Mouse (Mus musculus) embryonic facial prominence, embryonic 12.5 days (tissue): Measurements from ENCODE around the gene Ces3a. TPM values are rescaled to one million over a fixed set of nuclear protein-coding genes. Genes with fewer than 3 reads are reported as not detected.

Experiments used
- ATAC-seq: fragments of 200-750 bp; cut with Nextera tagmentation; 2 replicates; pipeline ENCODE4 v1.8.0; 2017; ENCODE audit not compliant: insufficient number of reproducible peaks, insufficient read depth, low FRiP score, low TSS enrichment
- H3K27ac ChIP-seq: fragments of 300-500 bp; sonication (generic); 2 replicates; pipeline ENCODE4 v1.5.1; 2016; ENCODE audit warnings: mild to moderate bottlenecking
- H3K27me3 ChIP-seq: fragments of 300-500 bp; sonication (generic); 2 replicates; pipeline ENCODE4 v1.6.1; 2016; ENCODE audit warnings: mild to moderate bottlenecking, moderate library complexity
- H3K36me3 ChIP-seq: fragments of 300-500 bp; sonication (generic); 2 replicates; pipeline ENCODE4 v1.6.1; 2016; ENCODE audit warnings: mild to moderate bottlenecking
- H3K4me1 ChIP-seq: fragments of 300-500 bp; sonication (generic); 2 replicates; pipeline ENCODE4 v1.6.1; 2016
- H3K4me2 ChIP-seq: fragments of 300-500 bp; sonication (generic); replicated peaks from 2 replicates; pipeline ENCODE4 v1.6.1; 2016; ENCODE audit warnings: mild to moderate bottlenecking, moderate library complexity
- H3K4me3 ChIP-seq: fragments of 300-500 bp; sonication (generic); 2 replicates; pipeline ENCODE4 v1.5.1; 2016; ENCODE audit warnings: mild to moderate bottlenecking
- H3K9ac ChIP-seq: fragments of 300-500 bp; sonication (generic); 2 replicates; pipeline ENCODE4 v1.6.1; 2016; ENCODE audit warnings: mild to moderate bottlenecking, moderate library complexity
- H3K9me3 ChIP-seq: fragments of 300-500 bp; sonication (generic); 2 replicates; pipeline ENCODE4 v1.6.1; 2016; ENCODE audit warnings: mild to moderate bottlenecking, moderate library complexity
- WGBS: fragments of 180-500 bp; shearing (Covaris S2); methylation state at CpG from one replicate; pipeline ENCODE4 v1.1.7; 2016; 5-methylcytosine and 5-hydroxymethylcytosine counted together
- polyA plus RNA-seq: library from polyadenylated mRNA; unstranded; fragments of >200 nt; fragmentation: Nextera tagmentation; extraction: Ambion mirVana; gene quantifications from 2 replicates; pipeline ENCODE4 v1.2.1, GENCODE M21; 2016

Gene Ces3a
- polyA plus RNA-seq: not detected in 2 replicates

DNA sequence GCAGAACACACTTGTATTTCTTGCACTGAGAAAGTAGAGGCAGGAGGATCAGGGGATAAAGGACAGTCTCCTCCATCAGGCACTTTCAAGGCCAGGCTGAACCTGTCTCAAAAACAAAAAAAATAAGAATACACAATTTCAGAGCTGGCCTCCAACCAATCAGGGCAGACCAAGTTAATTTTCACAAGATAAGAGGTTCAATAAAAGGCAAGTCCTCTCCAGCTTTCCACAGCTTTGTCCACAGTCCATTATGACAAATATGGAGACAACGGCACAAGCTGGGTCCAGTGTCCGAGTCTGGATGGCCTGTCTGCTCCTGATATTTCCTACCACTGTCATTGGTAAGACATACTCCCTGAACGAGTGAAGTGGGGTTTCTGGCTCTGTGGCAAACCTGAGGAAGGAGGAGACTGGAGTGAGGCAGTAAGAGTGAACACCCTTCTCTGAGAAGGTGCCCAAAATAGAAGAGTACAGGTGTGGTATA is at the start of gene Ces3a:
Ces3a (plus strand) TSS at position 231 of the 484 bp plus-strand sequence.
- H3K36me3 ChIP-seq: no peaks in the 10 kb centered on the region
- WGBS: 73% methylated on average over 3 of the region's 3 CpGs
- no peak within 1 kb of the TSS for H3K4me2 ChIP-seq
- H3K4me1 ChIP-seq: no peaks in the 10 kb centered on the region
- H3K9ac ChIP-seq: no peak within 1 kb of the TSS
- ATAC-seq: no peak
- H3K27ac ChIP-seq: no peak within 1 kb of the TSS
- no peaks in the 10 kb centered on the region for H3K9me3 ChIP-seq
- H3K27me3 ChIP-seq: no peaks in the 10 kb centered on the region
- H3K4me3 ChIP-seq: no peak within 1 kb of the TSS

DNA sequence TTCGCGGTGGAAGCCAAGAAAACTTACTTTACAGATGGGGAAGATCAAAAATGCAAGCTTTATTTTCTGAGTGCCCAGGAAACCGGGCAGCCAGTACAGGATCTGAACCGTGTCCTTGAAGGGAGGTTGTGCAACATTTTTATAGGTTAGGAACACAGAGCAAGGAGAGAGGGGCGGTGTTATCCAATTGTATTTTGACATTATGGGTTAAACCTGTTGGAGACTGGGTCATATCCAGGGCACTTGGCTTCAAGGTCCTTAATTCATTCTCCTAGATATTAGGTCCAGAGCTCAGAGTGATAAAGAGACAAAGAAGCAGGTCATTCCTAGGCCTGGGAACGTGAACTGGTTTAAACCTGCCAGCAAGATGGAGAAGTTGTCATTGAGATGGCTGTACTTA is 49.2 kb upstream of the Ces3a start:
- 84% methylated on average over 6 of the region's 6 CpGs for WGBS
- H3K4me2 ChIP-seq: no peak overlapping the region
- ATAC-seq: no peak
- H3K27ac ChIP-seq: no peak overlapping the region
- H3K36me3 ChIP-seq: no peaks in the 10 kb centered on the region
- H3K27me3 ChIP-seq: no peaks in the 10 kb centered on the region
- no peak overlapping the region for H3K9ac ChIP-seq
- no peak overlapping the region for H3K4me3 ChIP-seq
- H3K4me1 ChIP-seq: no peaks in the 10 kb centered on the region
- H3K9me3 ChIP-seq: no peaks in the 10 kb centered on the region

DNA sequence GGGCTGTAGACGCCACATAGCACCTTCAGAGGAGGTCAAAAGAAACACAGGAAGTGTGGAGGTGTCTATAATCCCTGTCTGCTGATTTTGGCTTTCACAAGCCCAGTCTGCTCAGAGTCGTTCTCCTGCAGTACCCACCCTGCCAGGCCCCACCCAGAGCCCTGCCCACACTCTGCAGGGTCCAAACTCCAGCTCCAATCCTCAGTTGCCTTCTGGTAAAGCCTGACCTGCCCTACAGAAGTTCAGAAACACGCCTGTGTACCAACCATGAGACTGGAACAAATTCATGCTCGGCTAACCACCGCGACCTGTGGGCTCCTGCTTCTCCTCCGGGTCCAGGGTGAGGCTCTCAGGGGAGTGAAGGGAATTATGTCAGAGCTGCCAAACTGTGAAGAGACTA is 47.8 kb upstream of the Ces3a start, which contains the start of gene Ces2h:
Ces2h (plus strand) TSS at position 268 of the 400 bp plus-strand sequence.
- H3K9ac ChIP-seq: no peak within 1 kb of the TSS
- H3K36me3 ChIP-seq: no peaks in the 10 kb centered on the region
- no peaks in the 10 kb centered on the region for H3K4me1 ChIP-seq
- H3K27me3 ChIP-seq: no peaks in the 10 kb centered on the region
- H3K4me3 ChIP-seq: no peak within 1 kb of the TSS
- H3K9me3 ChIP-seq: no peaks in the 10 kb centered on the region
- H3K4me2 ChIP-seq: no peak within 1 kb of the TSS
- WGBS: 84% methylated on average over 7 of the region's 7 CpGs
- H3K27ac ChIP-seq: no peak within 1 kb of the TSS
- ATAC-seq: no peak

DNA sequence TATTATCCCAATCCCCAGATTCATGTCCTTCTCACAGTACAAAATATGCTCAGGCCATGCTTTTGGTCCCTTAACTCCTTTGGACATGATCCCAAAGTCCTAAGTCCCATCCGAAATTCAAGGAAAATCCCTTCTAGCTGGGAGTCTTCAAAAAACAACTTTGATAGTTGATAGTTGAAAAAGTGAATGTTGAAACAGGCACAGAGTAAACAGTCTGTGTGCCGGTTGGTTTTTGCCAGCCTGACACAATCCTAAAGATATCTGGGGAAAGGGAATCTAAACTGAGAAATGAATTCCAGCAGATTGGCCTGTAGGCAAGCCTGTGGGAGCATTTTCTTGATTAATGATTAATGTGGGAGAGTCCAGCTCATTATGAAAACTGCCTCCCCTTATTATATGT is 38.4 kb upstream of the Ces3a start:
- ATAC-seq: no peak
- WGBS: 84% methylated on average over 2 of the region's 2 CpGs
- no peak overlapping the region for H3K27ac ChIP-seq
- no peak overlapping the region for H3K4me2 ChIP-seq
- peaks cover 9% of the 10 kb centered on the region for H3K9me3 ChIP-seq
- no peaks in the 10 kb centered on the region for H3K36me3 ChIP-seq
- no peak overlapping the region for H3K4me3 ChIP-seq
- H3K9ac ChIP-seq: no peak overlapping the region
- no peaks in the 10 kb centered on the region for H3K27me3 ChIP-seq
- no peaks in the 10 kb centered on the region for H3K4me1 ChIP-seq

DNA sequence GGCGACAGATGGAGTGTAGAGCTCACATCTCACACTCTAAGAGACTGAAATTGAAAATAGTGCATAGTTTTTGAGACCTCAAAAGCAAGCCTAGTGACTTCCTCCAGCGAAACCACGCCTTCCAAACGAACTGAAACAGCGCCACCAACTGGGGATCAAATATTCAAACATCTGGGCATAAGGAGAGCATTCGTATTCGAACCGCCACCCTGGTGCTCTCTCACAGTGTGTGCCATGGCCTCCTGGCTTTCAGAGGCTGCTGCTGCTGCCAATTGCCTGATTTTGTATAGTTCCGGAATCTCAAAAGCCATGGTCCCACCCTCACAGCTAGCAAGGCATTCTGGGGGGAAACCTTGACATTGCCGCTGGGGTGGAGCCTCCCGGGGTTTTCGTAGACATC is 37.3 kb upstream of the Ces3a start:
- no peak overlapping the region for H3K27ac ChIP-seq
- no peaks in the 10 kb centered on the region for H3K36me3 ChIP-seq
- H3K27me3 ChIP-seq: no peaks in the 10 kb centered on the region
- no peak for ATAC-seq
- peaks cover 9% of the 10 kb centered on the region for H3K9me3 ChIP-seq
- 79% methylated on average over 12 of the region's 12 CpGs for WGBS
- no peak overlapping the region for H3K9ac ChIP-seq
- H3K4me1 ChIP-seq: no peaks in the 10 kb centered on the region
- H3K4me2 ChIP-seq: no peak overlapping the region
- H3K4me3 ChIP-seq: no peak overlapping the region

DNA sequence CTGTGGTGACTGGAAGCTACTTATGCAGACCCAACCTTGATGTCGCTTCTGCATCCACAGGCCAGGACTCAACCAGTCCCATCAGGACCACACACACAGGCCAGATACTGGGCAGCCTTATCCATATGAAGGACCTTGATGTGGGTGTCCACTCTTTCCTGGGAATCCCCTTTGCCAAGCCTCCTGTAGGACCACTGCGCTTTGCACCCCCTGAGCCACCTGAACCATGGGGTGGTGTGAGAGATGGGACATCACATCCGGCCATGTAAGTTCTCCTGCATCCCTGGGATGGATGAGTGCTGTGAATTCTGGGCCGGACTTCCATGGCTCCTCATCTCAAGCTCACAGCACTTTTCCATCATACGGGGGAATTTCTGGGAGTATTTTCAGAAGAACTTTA is 34.0 kb upstream of the Ces3a start:
- Histone ChIP-seq H3K4me3 (no peak overlapping the region), H3K27ac (no peak overlapping the region), H3K4me2 (no peak overlapping the region), H3K9me3 (peaks cover 5% of the 10 kb centered on the region; the same call in 1 of the 2 replicates), H3K9ac (no peak overlapping the region), H3K27me3 (no peaks in the 10 kb centered on the region), H3K36me3 (no peaks in the 10 kb centered on the region), H3K4me1 (no peaks in the 10 kb centered on the region)
- WGBS: 83% methylated on average over 5 of the region's 5 CpGs
- ATAC-seq: no peak

DNA sequence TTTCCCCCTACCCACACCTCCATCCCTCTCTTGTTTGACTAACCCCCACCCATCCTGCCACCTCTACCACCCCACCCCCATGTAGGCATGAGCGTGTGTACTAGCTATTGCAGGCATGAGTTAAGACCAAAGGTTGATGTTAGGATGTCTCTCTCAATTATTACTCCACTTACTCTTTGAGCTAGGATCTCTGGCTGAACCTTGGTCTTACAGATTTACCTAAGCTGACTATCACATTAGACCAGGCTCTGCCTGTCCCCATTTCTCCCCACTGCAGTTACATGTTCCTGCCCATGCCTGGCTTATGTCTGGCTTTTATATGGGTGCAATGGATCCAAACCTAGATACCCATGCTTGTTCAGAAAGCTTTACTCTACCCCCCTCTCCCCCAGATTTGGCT is 26.4 kb upstream of the Ces3a start:
- 88% methylated on average over 1 of the region's 1 CpGs for WGBS
- ATAC-seq: no peak

DNA sequence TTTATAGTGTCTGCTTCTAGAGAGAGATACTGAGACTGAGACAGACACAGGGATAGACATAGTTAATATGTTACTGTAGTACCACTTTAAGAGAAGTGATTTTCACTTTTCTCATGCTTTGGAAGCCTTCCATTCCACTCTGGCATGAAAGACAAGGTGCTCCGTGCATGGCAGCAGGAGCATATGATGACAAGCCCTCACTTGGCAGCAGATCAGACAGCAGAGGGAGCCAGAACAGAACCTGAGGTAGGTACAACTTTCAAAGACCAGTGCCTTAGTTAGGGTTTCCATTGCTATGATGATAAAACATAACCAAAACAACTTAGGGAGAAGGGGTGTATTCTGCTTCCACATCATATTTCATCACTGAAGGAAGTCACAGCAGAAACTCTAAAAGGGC is 25.3 kb upstream of the Ces3a start:
- Histone ChIP-seq H3K4me3 (no peak overlapping the region), H3K36me3 (no peaks in the 10 kb centered on the region), H3K4me1 (no peaks in the 10 kb centered on the region), H3K9me3 (no peaks in the 10 kb centered on the region), H3K27me3 (no peaks in the 10 kb centered on the region), H3K27ac (no peak overlapping the region), H3K4me2 (no peak overlapping the region), H3K9ac (no peak overlapping the region)
- 52% methylated on average over 1 of the region's 1 CpGs for WGBS
- no peak for ATAC-seq

More for the DNA sequence above, 26.4 kb upstream of the Ces3a start:
- Histone ChIP-seq H3K9ac (no peak overlapping the region), H3K4me2 (no peak overlapping the region), H3K27ac (no peak overlapping the region), H3K4me3 (no peak overlapping the region), H3K9me3 (no peaks in the 10 kb centered on the region), H3K36me3 (no peaks in the 10 kb centered on the region), H3K4me1 (no peaks in the 10 kb centered on the region), H3K27me3 (no peaks in the 10 kb centered on the region)

DNA sequence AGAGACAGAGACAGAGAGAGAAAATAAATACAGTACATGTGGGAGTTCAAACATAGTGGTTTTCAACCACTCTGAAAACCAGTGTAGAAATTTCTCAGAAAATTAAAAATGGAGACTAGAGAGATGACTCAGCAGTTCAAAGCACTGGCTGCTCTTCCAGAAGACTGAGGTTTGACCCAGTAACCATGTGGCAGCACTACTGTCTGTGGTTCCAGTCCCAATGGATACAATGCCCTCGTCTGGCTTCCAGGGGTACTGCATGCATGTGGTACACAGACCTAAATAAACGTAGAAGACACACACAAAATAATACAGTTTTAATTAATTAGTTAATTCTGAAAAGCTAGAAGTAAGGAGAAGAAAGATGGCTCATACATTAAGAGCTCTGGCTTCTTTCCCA is 23.4 kb upstream of the Ces3a start:
- Histone ChIP-seq H3K4me3 (no peak overlapping the region), H3K4me1 (no peaks in the 10 kb centered on the region), H3K9me3 (no peaks in the 10 kb centered on the region), H3K27ac (no peak overlapping the region), H3K27me3 (no peaks in the 10 kb centered on the region), H3K36me3 (no peaks in the 10 kb centered on the region), H3K9ac (no peak overlapping the region), H3K4me2 (no peak overlapping the region)
- ATAC-seq: no peak
- 59% methylated on average over 2 of the region's 2 CpGs for WGBS

DNA sequence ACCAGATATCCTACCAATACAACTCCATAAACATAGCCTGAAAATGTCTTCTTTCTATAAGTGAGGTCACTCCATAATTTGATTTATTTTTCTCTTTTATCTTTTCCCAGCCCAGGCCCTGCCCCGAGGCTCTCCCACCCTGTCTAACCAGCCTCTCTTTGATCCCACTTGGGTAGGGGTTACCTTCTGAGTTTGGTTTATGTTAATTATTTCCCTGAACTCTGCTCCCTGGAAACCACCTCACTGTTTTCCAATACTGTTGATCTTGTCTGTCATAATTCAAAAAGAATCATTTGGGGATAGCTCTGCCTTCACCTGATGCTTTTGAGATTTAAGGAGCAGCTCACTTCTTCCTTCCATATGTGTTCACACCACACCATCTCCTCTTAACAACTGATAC is 4.9 kb upstream of the Ces3a start:
- no peaks in the 10 kb centered on the region for H3K9me3 ChIP-seq
- H3K4me3 ChIP-seq: no peak overlapping the region
- no peak overlapping the region for H3K4me2 ChIP-seq
- H3K27me3 ChIP-seq: no peaks in the 10 kb centered on the region
- H3K27ac ChIP-seq: no peak overlapping the region
- H3K9ac ChIP-seq: no peak overlapping the region
- no peaks in the 10 kb centered on the region for H3K36me3 ChIP-seq
- H3K4me1 ChIP-seq: no peaks in the 10 kb centered on the region
- no peak for ATAC-seq
- WGBS: 60% methylated on average over 1 of the region's 1 CpGs

DNA sequence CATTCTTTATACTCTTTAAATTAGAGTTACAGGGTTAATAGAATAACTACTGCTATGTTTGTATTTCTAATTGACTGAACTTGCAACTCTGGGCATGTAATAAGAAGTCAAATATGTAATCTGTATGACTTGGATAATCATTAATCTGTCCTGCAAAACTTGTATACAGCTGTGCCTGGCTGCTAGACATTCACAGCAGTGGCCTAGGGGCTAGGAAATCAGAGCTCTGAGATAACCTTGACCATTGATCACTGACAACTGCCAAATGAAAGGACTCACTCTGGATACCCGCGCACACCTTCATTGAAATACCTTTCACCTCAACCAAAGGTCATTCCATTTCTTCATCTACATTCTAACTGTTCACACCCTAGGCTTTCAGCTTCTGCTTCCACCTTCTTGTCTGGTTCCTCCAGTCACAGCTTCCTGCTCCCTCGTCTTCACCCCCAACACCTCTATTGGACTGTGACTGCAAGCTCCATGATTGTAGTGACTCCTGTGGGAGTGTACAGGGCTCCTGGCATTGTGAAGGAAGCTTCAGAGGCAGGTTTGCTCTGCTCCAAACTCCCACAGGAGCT is 2.5 kb upstream of the Ces3a start:
- 83% methylated on average over 3 of the region's 3 CpGs for WGBS
- Histone ChIP-seq H3K4me1 (no peaks in the 10 kb centered on the region), H3K4me2 (no peak overlapping the region), H3K27ac (no peak overlapping the region), H3K27me3 (no peaks in the 10 kb centered on the region), H3K4me3 (no peak overlapping the region), H3K36me3 (no peaks in the 10 kb centered on the region), H3K9me3 (no peaks in the 10 kb centered on the region), H3K9ac (no peak overlapping the region)
- no peak for ATAC-seq

DNA sequence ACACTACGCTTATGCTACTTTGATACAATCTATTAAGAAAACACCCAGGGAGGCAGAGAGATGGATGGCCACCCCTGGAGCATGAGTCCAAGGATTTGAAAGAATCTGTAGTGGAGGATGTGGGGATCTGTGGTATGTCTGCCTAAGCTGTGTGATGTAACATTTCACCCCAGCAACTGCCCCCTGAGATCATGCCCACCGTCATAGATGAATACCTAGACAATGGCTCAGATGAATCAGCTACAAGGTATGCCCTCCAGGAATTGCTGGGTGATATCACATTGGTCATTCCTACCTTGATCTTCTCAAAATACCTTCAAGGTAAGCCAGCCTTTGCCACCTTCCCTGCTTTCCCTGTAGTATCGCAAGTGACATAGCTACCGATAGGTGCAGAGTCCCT is 7.8 kb downstream of the Ces3a start:
- H3K27ac ChIP-seq: no peak overlapping the region
- H3K27me3 ChIP-seq: no peaks in the 10 kb centered on the region
- no peak overlapping the region for H3K9ac ChIP-seq
- no peaks in the 10 kb centered on the region for H3K4me1 ChIP-seq
- no peak for ATAC-seq
- 84% methylated on average over 4 of the region's 4 CpGs for WGBS
- no peaks in the 10 kb centered on the region for H3K36me3 ChIP-seq
- H3K4me3 ChIP-seq: no peak overlapping the region
- no peaks in the 10 kb centered on the region for H3K9me3 ChIP-seq
- no peak overlapping the region for H3K4me2 ChIP-seq
